ENCODE assay signal across 8 mouse cellular contexts in genomic region chr5:64648492-64648891, GRCm38 (mm10).
DNase-seq lines count a peak whose midpoint lies in the region; ATAC-seq and TF ChIP-seq lines count a peak whose summit lies in the region.

No protein-coding gene starts in this region.

- peaks cover 14% of the 10 kb centered on the region for H3K4me1 ChIP-seq in lung, embryonic 16.5 days (replicated peaks; ENCODE audit: control insufficient read depth, insufficient read depth, low read length)
- peaks cover 22% of the 10 kb centered on the region for H3K4me1 ChIP-seq in stomach, embryonic 16.5 days (ENCODE audit: control insufficient read depth, insufficient read depth, low read length)
- peaks cover 17% of the 10 kb centered on the region for H3K4me1 ChIP-seq in thymus, adult 2 months (replicated peaks; ENCODE audit: control insufficient read depth, insufficient read depth, low read length)

- H3K4me3 ChIP-seq in lung, embryonic 16.5 days (ENCODE audit: low read length) = no peak overlapping the region
- H3K4me3 ChIP-seq in stomach, embryonic 16.5 days (replicated peaks; ENCODE audit: low read length) = no peak overlapping the region
- H3K4me3 ChIP-seq in thymus, adult 2 months (ENCODE audit: control insufficient read depth, insufficient read depth, low read length) = no peak overlapping the region

- no peak for TF ChIP-seq POLR2A in thymus, adult 2 months (IDR thresholded peaks at IDR 0.05; ENCODE audit: control insufficient read depth, extremely low read depth, insufficient read depth, low read length, poor library complexity)

- peak overlapping the region; percentile 33 for H3K4me2 ChIP-seq in lung, embryonic 16.5 days (ENCODE audit: low read depth, low read length)
- H3K4me2 ChIP-seq in stomach, embryonic 16.5 days (ENCODE audit: low read depth, low read length) = 0 out of 2 replicates have a peak overlapping the region, but pooled peaks have one; percentile 24

- intact Hi-C loops in left cerebral cortex, postnatal 14 days (cut with DNase I) = no loop called here

- WGBS in lung, embryonic 16.5 days = 9% methylated on average over 8 of the region's 8 CpGs
- WGBS in stomach, embryonic 16.5 days = 19% methylated on average over 8 of the region's 8 CpGs
- 55% methylated on average over 8 of the region's 8 CpGs for WGBS in thymus, adult 2 months

- DNase-seq in left cerebral cortex, postnatal 14 days (ENCODE audit: low spot score in 2 of 2) = peak; percentile 5 to 6
- no peak for DNase-seq in left cerebral cortex, adult 9 months (ENCODE audit: low spot score in 2 of 2)
- DNase-seq in kidney, adult 18-20 months = peak; percentile 29
- DNase-seq in thymus, adult 2 months = no peak

- no peaks in the 10 kb centered on the region for H3K36me3 ChIP-seq in lung, embryonic 16.5 days (ENCODE audit: control insufficient read depth, insufficient read depth, low read length)
- H3K36me3 ChIP-seq in stomach, embryonic 16.5 days (ENCODE audit: control insufficient read depth, insufficient read depth, low read length) = no peaks in the 10 kb centered on the region
- no peaks in the 10 kb centered on the region for H3K36me3 ChIP-seq in thymus, adult 2 months (ENCODE audit: control insufficient read depth, insufficient read depth, low read length)

- 0 out of 2 replicates have a peak overlapping the region, but pooled peaks have one; percentile 18 for H3K27ac ChIP-seq in lung, embryonic 16.5 days (ENCODE audit: low read length)
- peak overlapping the region; percentile 52 for H3K27ac ChIP-seq in stomach, embryonic 16.5 days (ENCODE audit: low read length)
- no peak overlapping the region for H3K27ac ChIP-seq in thymus, adult 2 months (ENCODE audit: control insufficient read depth, insufficient read depth, low read length)

- ATAC-seq in granulocyte monocyte progenitor cell, adult 5-6 weeks (replicated peaks; ENCODE audit: poor library complexity, severe bottlenecking) = peak; percentile 90
- ATAC-seq in lung, embryonic 16.5 days (ENCODE audit: low read depth) = peak; percentile 65
- peak; percentile 46; the same call in 1 of the 2 replicates for ATAC-seq in stomach, embryonic 16.5 days (ENCODE audit: insufficient read depth, low FRiP score)
- no peak for ATAC-seq in monocyte, adult 5-6 weeks (replicated peaks; ENCODE audit: insufficient number of reproducible peaks, low FRiP score, low TSS enrichment, poor library complexity, severe bottlenecking)

- no peaks in the 10 kb centered on the region for H3K27me3 ChIP-seq in lung, embryonic 16.5 days (ENCODE audit: control insufficient read depth, insufficient read depth, low read depth, low read length)
- H3K27me3 ChIP-seq in stomach, embryonic 16.5 days (ENCODE audit: control insufficient read depth, insufficient read depth, low read length) = no peaks in the 10 kb centered on the region
- no peaks in the 10 kb centered on the region for H3K27me3 ChIP-seq in thymus, adult 2 months (ENCODE audit: control insufficient read depth, insufficient read depth, low read length)

- no peak overlapping the region for H3K9ac ChIP-seq in lung, embryonic 16.5 days (ENCODE audit: low read length)
- peak overlapping the region; percentile 27; the same call in 1 of the 2 replicates for H3K9ac ChIP-seq in stomach, embryonic 16.5 days (ENCODE audit: low read length)

- TF ChIP-seq CTCF in thymus, adult 2 months (IDR thresholded peaks at IDR 0.05; ENCODE audit: borderline replicate concordance, control insufficient read depth, extremely low read depth, insufficient read depth, low read length, poor library complexity) = no peak

- no peaks in the 10 kb centered on the region for H3K9me3 ChIP-seq in lung, embryonic 16.5 days (ENCODE audit: control insufficient read depth, low read length)
- no peaks in the 10 kb centered on the region for H3K9me3 ChIP-seq in stomach, embryonic 16.5 days (replicated peaks; ENCODE audit: control insufficient read depth, low read length)

Comparison
In these comparisons a context has a peak if more than half of its experiments do, and no peak if none do; other contexts are left out.
1. DNase-seq: peak in left cerebral cortex, postnatal 14 days (2 of 2) and kidney, adult 18-20 months (single experiment); none in left cerebral cortex, adult 9 months (0 of 2) and thymus, adult 2 months (single experiment).